Mouse (Mus musculus) liver, embryonic 14.5 days (tissue): ENCODE results near the gene Kcnk5. TPM values are rescaled to one million over a fixed set of nuclear protein-coding genes. Genes with fewer than 3 reads are reported as not detected.

Experiments used
- ATAC-seq: fragments of 200-750 bp; cut with Nextera tagmentation; 2 replicates; pipeline ENCODE4 v1.8.0; 2017; ENCODE audit warnings: moderate number of reproducible peaks, mild to moderate bottlenecking, moderate library complexity; ENCODE audit not compliant: insufficient read depth
- DNase-seq, 3 experiments: peaks; one replicate each; pipeline ENCODE4 v3.0.0-alpha.2; 2012 to 2013; ENCODE audit warnings: low read depth in 3 of 3, low spot score in 3 of 3
- H3K27ac ChIP-seq: fragments of 300-500 bp; sonication (generic); 2 replicates; pipeline ENCODE4 v1.5.1; 2014; ENCODE audit warnings: moderate library complexity, mild to moderate bottlenecking, control low read depth, inconsistent platforms
- H3K27me3 ChIP-seq: fragments of 300-500 bp; sonication (generic); 2 replicates; pipeline ENCODE4 v1.6.1; 2014; ENCODE audit warnings: mild to moderate bottlenecking, low read length, moderate library complexity; ENCODE audit not compliant: control insufficient read depth, insufficient read depth
- H3K36me3 ChIP-seq: fragments of 300-500 bp; sonication (generic); replicated peaks from 2 replicates; pipeline ENCODE4 v1.6.1; 2014; ENCODE audit warnings: low read depth; ENCODE audit not compliant: control insufficient read depth, insufficient read depth
- H3K4me1 ChIP-seq, 2 experiments: fragments of 200-500 bp in 1 of 2; fragments of 300-500 bp in 1 of 2; sonication (generic) in 1 of 2; replicated peaks; 2 replicates each; pipeline ENCODE4 v1.6.1; 2012 to 2014; ENCODE audit warnings: antibody characterized with exemption in 1 of 2, inconsistent platforms in 1 of 2, low read length in 1 of 2; ENCODE audit not compliant: control insufficient read depth in 2 of 2, insufficient read depth in 2 of 2
- H3K4me2 ChIP-seq: fragments of 300-500 bp; sonication (generic); 2 replicates; pipeline ENCODE4 v1.6.1; 2014; ENCODE audit warnings: low read depth, mild to moderate bottlenecking, control low read depth, moderate library complexity
- H3K4me3 ChIP-seq, 2 experiments: fragments of 200-500 bp in 1 of 2; fragments of 300-500 bp in 1 of 2; sonication (generic) in 1 of 2; 2 replicates each; pipeline ENCODE4 v1.5.1; 2012 to 2014; ENCODE audit warnings: low read depth in 2 of 2, low read length in 2 of 2, mild to moderate bottlenecking in 2 of 2, control low read depth in 1 of 2, inconsistent platforms in 1 of 2, moderate library complexity in 1 of 2; ENCODE audit not compliant: insufficient read depth in 1 of 2
- H3K9ac ChIP-seq: fragments of 300-500 bp; sonication (generic); replicated peaks from 2 replicates; pipeline ENCODE4 v1.6.1; 2014; ENCODE audit warnings: mild to moderate bottlenecking, control low read depth, moderate library complexity
- H3K9me3 ChIP-seq: fragments of 300-500 bp; sonication (generic); 2 replicates; pipeline ENCODE4 v1.6.1; 2016; ENCODE audit warnings: low read length, mixed read lengths; ENCODE audit not compliant: control insufficient read depth
- CTCF ChIP-seq: IDR thresholded peaks from 2 replicates; pipeline ENCODE4 v1.5.1; 2016; ENCODE audit warnings: antibody characterized with exemption, low read depth, control low read depth
- EP300 ChIP-seq: IDR thresholded peaks from 2 replicates; pipeline ENCODE4 v1.6.1; 2016; ENCODE audit warnings: antibody characterized with exemption, low read depth
- WGBS: fragments of 180-500 bp; shearing (Covaris S2); extraction: QIAGEN DNeasy Blood & Tissue Kit; methylation state at CpG from one replicate; pipeline ENCODE4 v1.1.7; 2014; ENCODE audit not compliant: insufficient replicate concordance; 5-methylcytosine and 5-hydroxymethylcytosine counted together
- polyA plus RNA-seq, 2 experiments: library from polyadenylated mRNA; depleted of rRNA in 1 of 2; stranded (reverse) in 1 of 2; unstranded in 1 of 2; fragments of >200 nt; fragmentation: Nextera tagmentation in 1 of 2; extraction: Ambion mirVana in 1 of 2; gene quantifications; 2 replicates each; pipeline versions ENCODE4 v1.2.1 to v1.2.3; 2012 to 2014

Kcnk5 gene
- polyA plus RNA-seq, 2 experiments: 3.1 to 3.6 TPM

DNA sequence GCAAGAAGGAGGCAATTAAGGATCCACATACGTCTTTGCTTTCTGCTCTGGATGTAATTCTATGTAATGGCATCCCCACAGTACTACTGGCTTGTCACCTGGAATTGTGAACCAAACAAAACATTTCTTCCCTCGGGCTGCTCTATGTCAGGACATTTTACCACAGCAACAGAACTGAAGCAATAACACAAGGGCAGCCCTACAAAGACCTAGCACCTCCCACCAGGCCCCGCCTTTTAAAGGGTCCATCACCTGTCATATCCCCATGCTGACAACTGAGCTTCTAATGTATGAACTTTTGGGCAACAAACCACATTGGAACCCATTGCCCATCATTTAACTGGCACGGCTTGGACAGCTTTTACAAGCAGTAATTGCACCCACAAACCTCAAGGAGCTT, 21.7 kb upstream of the Kcnk5 start:
- H3K4me1 ChIP-seq: peaks cover 2 to 15% of the 10 kb centered on the region in 2 experiments; a peak in 3 of 4 replicates
- H3K27ac ChIP-seq: no peak overlapping the region
- no peak overlapping the region for H3K4me3 ChIP-seq
- no peaks in the 10 kb centered on the region for H3K27me3 ChIP-seq
- ATAC-seq (no peak), DNase-seq (no peak)
- 48% methylated on average over 4 of the region's 4 CpGs for WGBS
- no peak overlapping the region for H3K4me2 ChIP-seq
- TF ChIP-seq EP300: no peak
- TF ChIP-seq CTCF: no peak
- no peaks in the 10 kb centered on the region for H3K36me3 ChIP-seq
- no peak overlapping the region for H3K9ac ChIP-seq
- H3K9me3 ChIP-seq: no peaks in the 10 kb centered on the region

DNA sequence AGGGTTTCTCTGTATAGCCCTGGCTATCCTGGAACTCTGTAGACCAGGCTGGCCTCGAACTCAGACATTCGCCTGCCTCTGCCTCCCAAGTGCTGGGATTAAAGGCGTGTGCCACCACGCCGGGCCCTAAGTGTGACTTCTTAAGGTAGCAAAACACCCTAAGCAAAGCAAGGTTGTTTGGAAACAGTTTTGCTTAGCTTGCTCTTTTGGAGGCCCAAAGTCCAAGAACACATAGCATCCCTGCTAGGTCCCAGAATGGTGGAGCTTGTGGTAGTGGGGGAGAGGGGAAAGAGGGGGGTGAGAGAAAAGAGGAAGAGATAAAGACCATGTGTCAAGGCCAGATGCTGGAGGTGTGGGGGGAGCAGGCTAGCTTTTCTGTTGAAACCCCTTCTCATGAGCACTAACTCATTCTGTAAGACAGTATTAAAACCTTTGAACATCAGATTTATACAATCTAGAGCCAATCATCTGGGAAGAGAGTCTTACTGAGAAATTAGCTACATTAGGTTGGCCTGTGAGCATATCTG, 21.1 kb upstream of the Kcnk5 start:
- TF ChIP-seq EP300 (no peak), CTCF (no peak)
- ATAC-seq (no peak), DNase-seq (no peak)
- H3K27me3 ChIP-seq: no peaks in the 10 kb centered on the region
- H3K9me3 ChIP-seq: no peaks in the 10 kb centered on the region
- H3K4me1 ChIP-seq: peaks cover 0 to 10% of the 10 kb centered on the region in 2 experiments; a peak in 3 of 4 replicates
- H3K4me3 ChIP-seq: no peak overlapping the region
- no peak overlapping the region for H3K9ac ChIP-seq
- H3K27ac ChIP-seq: no peak overlapping the region
- H3K4me2 ChIP-seq: no peak overlapping the region
- 56% methylated on average over 5 of the region's 5 CpGs for WGBS
- no peaks in the 10 kb centered on the region for H3K36me3 ChIP-seq

- Histone ChIP-seq H3K4me1 (peaks cover 0 to 7% of the 10 kb centered on the region in 2 experiments; a peak in 2 of 4 replicates), H3K27ac (no peak overlapping the region), H3K4me2 (no peak overlapping the region), H3K9ac (no peak overlapping the region), H3K4me3 (no peak overlapping the region), H3K36me3 (no peaks in the 10 kb centered on the region), H3K27me3 (no peaks in the 10 kb centered on the region), H3K9me3 (no peaks in the 10 kb centered on the region)
- WGBS: 62% methylated on average over 8 of the region's 8 CpGs
- ATAC-seq: no peak
- no peak for DNase-seq
- no peak for TF ChIP-seq EP300
- no peak for TF ChIP-seq CTCF
Measured at GRCm38 (mm10) chr14:20201066-20201683, 19.6 kb upstream of the Kcnk5 start.

GRCm38 (mm10) chr14:20193103-20193715, 11.6 kb upstream of the Kcnk5 start:
- 84% methylated on average over 4 of the region's 4 CpGs for WGBS
- H3K4me2 ChIP-seq: no peak overlapping the region
- no peak overlapping the region for H3K4me3 ChIP-seq
- no peak for DNase-seq
- H3K9ac ChIP-seq: no peak overlapping the region
- TF ChIP-seq CTCF (no peak), EP300 (no peak)
- H3K9me3 ChIP-seq: no peaks in the 10 kb centered on the region
- no peak for ATAC-seq
- no peaks in the 10 kb centered on the region for H3K27me3 ChIP-seq
- H3K4me1 ChIP-seq: peaks cover 0 to 6% of the 10 kb centered on the region in 2 experiments; a peak in 2 of 4 replicates
- H3K27ac ChIP-seq: no peak overlapping the region
- no peaks in the 10 kb centered on the region for H3K36me3 ChIP-seq

- no peak overlapping the region for H3K4me2 ChIP-seq
- no peak overlapping the region for H3K9ac ChIP-seq
- H3K9me3 ChIP-seq: no peaks in the 10 kb centered on the region
- TF ChIP-seq EP300 (no peak), CTCF (no peak)
- no peaks in the 10 kb centered on the region for H3K27me3 ChIP-seq
- no peak overlapping the region for H3K4me3 ChIP-seq
- H3K4me1 ChIP-seq: peaks cover 0 to 6% of the 10 kb centered on the region in 2 experiments; a peak in 2 of 4 replicates
- 35% methylated on average over 5 of the region's 5 CpGs for WGBS
- DNase-seq: no peak
- H3K27ac ChIP-seq: no peak overlapping the region
- H3K36me3 ChIP-seq: no peaks in the 10 kb centered on the region
- ATAC-seq: no peak
Measured at GRCm38 (mm10) chr14:20191136-20191735, 9.6 kb upstream of the Kcnk5 start.
